Mouse (Mus musculus) hindbrain, embryonic 15.5 days (tissue): ENCODE results near the gene Cldn4. TPM values are rescaled to one million over a fixed set of nuclear protein-coding genes. Genes with fewer than 3 reads are reported as not detected.

Source experiments
- ATAC-seq: fragments of 200-750 bp; cut with Nextera tagmentation; 2 replicates; pipeline ENCODE4 v1.8.0; 2017; ENCODE audit warnings: low read depth, moderate number of reproducible peaks, moderate TSS enrichment; ENCODE audit not compliant: low FRiP score
- H3K27ac ChIP-seq: fragments of 300-500 bp; sonication (generic); replicated peaks from 2 replicates; pipeline ENCODE4 v1.5.1; 2015; ENCODE audit warnings: mild to moderate bottlenecking, inconsistent platforms
- H3K27me3 ChIP-seq: fragments of 300-500 bp; sonication (generic); 2 replicates; pipeline ENCODE4 v1.6.1; 2015; ENCODE audit warnings: control low read depth, inconsistent platforms
- H3K36me3 ChIP-seq: fragments of 300-500 bp; sonication (generic); 2 replicates; pipeline ENCODE4 v1.6.1; 2015; ENCODE audit warnings: control low read depth, inconsistent platforms
- H3K4me1 ChIP-seq: fragments of 300-500 bp; sonication (generic); replicated peaks from 2 replicates; pipeline ENCODE4 v1.6.1; 2015; ENCODE audit warnings: control low read depth, inconsistent platforms
- H3K4me2 ChIP-seq: fragments of 300-500 bp; sonication (generic); 2 replicates; pipeline ENCODE4 v1.6.1; 2015; ENCODE audit warnings: moderate library complexity, mild to moderate bottlenecking, inconsistent platforms
- H3K4me3 ChIP-seq: fragments of 300-500 bp; sonication (generic); 2 replicates; pipeline ENCODE4 v1.5.1; 2015; ENCODE audit warnings: mild to moderate bottlenecking, inconsistent platforms
- H3K9ac ChIP-seq: fragments of 300-500 bp; sonication (generic); 2 replicates; pipeline ENCODE4 v1.6.1; 2015; ENCODE audit warnings: inconsistent platforms
- H3K9me3 ChIP-seq: fragments of 300-500 bp; sonication (generic); 2 replicates; pipeline ENCODE4 v1.6.1; 2016; ENCODE audit warnings: control low read depth, inconsistent platforms
- WGBS: fragments of 180-500 bp; shearing (Covaris S2); methylation state at CpG from one replicate; pipeline ENCODE4 v1.1.7; 2015; 5-methylcytosine and 5-hydroxymethylcytosine counted together
- polyA plus RNA-seq: library from polyadenylated mRNA; unstranded; fragments of >200 nt; fragmentation: Nextera tagmentation; extraction: Ambion mirVana; gene quantifications from 2 replicates; pipeline ENCODE4 v1.2.1, GENCODE M21; 2015

Cldn4 gene
- polyA plus RNA-seq, result 0.10 TPM in 1 of 2 replicates, not detected in the other

DNA sequence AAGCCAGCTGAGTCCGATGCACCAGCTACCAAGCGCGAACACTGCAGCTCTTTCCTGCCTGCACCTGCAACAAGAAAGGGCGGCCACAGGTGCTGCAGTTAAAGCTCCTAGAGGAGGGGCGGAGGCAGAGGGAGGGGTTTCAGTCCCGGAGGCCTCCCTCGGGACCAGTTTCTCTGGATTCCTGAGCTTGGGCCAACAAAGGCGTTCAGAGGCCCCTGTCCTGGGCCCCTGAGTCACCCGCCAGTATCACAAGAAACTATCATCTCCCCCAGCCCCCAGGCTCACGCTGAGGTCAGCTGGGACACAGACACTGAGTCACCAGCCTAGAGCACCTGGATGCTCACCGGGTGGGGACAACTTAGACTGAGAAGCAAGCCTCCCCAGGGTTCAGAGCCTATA lies at the start of gene Cldn4:
TSS of gene Cldn4 (minus strand) at position 78 of the 399 bp plus-strand sequence.
- H3K4me3 ChIP-seq, result no peak within 1 kb of the TSS
- 0 out of 2 replicates have a peak, but pooled peaks cover 2% of the 10 kb centered on the region for H3K4me1 ChIP-seq
- 13% methylated on average over 11 of the region's 11 CpGs for WGBS
- no peak within 1 kb of the TSS for H3K27ac ChIP-seq
- ATAC-seq, result no peak
- H3K4me2 ChIP-seq, result peak within 1 kb of the TSS; percentile 1; the same call in 1 of the 2 replicates
- H3K36me3 ChIP-seq, result no peaks in the 10 kb centered on the region
- H3K9ac ChIP-seq, result no peak within 1 kb of the TSS
- no peaks in the 10 kb centered on the region for H3K9me3 ChIP-seq
- peaks cover 21% of the 10 kb centered on the region for H3K27me3 ChIP-seq

- H3K4me3 ChIP-seq, result no peak overlapping the region
- H3K27me3 ChIP-seq, result peaks cover 16% of the 10 kb centered on the region
- H3K4me1 ChIP-seq, result no peaks in the 10 kb centered on the region
- 90% methylated on average over 5 of the region's 5 CpGs for WGBS
- no peak overlapping the region for H3K9ac ChIP-seq
- ATAC-seq, result no peak
- no peak overlapping the region for H3K4me2 ChIP-seq
- H3K9me3 ChIP-seq, result no peaks in the 10 kb centered on the region
- H3K27ac ChIP-seq, result no peak overlapping the region
- H3K36me3 ChIP-seq, result no peaks in the 10 kb centered on the region
Observed at GRCm38 (mm10) chr5:134992566-134992965, 45.8 kb upstream of the Cldn4 start.

GRCm38 (mm10) chr5:134989741-134990140 lies 43.0 kb upstream of the Cldn4 start:
- Histone ChIP-seq H3K9me3 (no peaks in the 10 kb centered on the region), H3K9ac (no peak overlapping the region), H3K4me2 (no peak overlapping the region), H3K36me3 (no peaks in the 10 kb centered on the region), H3K4me1 (peaks cover 16% of the 10 kb centered on the region), H3K27ac (no peak overlapping the region), H3K4me3 (no peak overlapping the region), H3K27me3 (peaks cover 44% of the 10 kb centered on the region)
- no peak for ATAC-seq
- WGBS, result 74% methylated on average over 6 of the region's 6 CpGs

DNA sequence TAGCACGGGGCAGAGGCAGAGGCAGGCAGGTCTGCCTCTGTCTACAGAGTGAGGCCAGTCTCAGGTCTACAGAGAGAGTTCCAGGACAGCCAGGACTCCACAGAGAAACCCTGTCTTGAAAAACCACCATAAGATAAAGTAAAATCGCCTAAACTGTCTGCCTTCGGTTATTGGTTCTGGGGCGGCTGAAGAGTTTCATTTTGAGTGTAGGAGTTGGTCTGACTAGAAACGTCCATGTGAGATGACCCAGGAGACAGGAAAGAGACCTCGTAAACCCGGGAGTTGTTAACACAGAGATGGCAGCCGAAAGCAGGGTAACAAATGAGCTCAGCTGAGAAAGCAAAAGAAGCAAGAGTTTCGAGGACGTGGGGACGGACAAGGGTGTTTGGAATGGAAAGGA lies 42.4 kb upstream of the Cldn4 start:
- no peak for ATAC-seq
- Histone ChIP-seq H3K36me3 (no peaks in the 10 kb centered on the region), H3K4me3 (no peak overlapping the region), H3K4me2 (no peak overlapping the region), H3K4me1 (peaks cover 16% of the 10 kb centered on the region), H3K9ac (no peak overlapping the region), H3K27me3 (peaks cover 49% of the 10 kb centered on the region), H3K9me3 (no peaks in the 10 kb centered on the region), H3K27ac (no peak overlapping the region)
- 79% methylated on average over 11 of the region's 11 CpGs for WGBS

GRCm38 (mm10) chr5:134986298-134987268 lies 39.8 kb upstream of the Cldn4 start:
- Histone ChIP-seq H3K4me3 (peak overlapping the region; percentile 28), H3K27ac (no peak overlapping the region), H3K9ac (no peak overlapping the region), H3K4me2 (peak overlapping the region; percentile 45), H3K27me3 (peaks cover 49% of the 10 kb centered on the region), H3K4me1 (peaks cover 16% of the 10 kb centered on the region), H3K36me3 (no peaks in the 10 kb centered on the region), H3K9me3 (no peaks in the 10 kb centered on the region)
- WGBS, result 2% methylated on average over 79 of the region's 79 CpGs
- ATAC-seq, result peak; percentile 8; the same call in 1 of the 2 replicates

DNA sequence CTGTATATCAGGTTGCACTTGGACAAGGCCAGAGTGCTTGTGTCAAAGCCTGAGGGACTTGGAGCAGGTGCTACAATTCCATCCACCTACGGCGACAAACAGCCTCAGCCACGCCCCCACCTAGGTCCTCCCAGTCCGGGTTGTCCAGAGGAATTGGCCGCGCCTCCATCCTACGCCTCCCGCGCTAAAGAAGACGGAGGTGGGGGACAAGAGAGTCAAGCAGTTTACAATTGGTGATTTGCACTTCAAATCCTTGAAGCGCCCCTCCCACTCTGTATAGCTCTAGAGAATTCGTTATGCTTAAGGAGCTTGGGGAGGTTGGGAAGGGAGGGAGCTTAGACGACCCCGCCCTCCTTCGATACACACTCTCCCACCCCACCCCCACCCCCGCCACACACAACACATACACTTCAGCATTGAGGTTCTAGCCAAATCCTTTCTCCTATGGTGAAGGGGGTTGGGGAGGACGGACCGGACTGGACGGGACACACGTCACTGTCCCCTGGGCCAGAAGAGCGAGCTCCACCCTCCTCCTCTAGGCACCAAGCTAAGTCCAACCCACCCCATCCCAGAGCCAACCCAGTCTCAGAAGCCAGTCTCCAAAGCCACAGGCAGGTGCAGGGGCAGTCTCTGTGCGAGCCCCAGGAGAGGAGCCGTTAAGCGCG lies 39.0 kb upstream of the Cldn4 start, which contains the start of gene Cldn3:
TSS of gene Cldn3 (plus strand) at position 582 of the 665 bp plus-strand sequence.
- Histone ChIP-seq H3K9me3 (no peaks in the 10 kb centered on the region), H3K4me1 (peaks cover 16% of the 10 kb centered on the region), H3K27me3 (peaks cover 49% of the 10 kb centered on the region), H3K4me3 (peak within 1 kb of the TSS; percentile 28), H3K4me2 (peak within 1 kb of the TSS; percentile 45), H3K36me3 (no peaks in the 10 kb centered on the region), H3K27ac (no peak within 1 kb of the TSS), H3K9ac (no peak within 1 kb of the TSS)
- WGBS, result 1% methylated on average over 25 of the region's 25 CpGs
- ATAC-seq, result peak; percentile 67

DNA sequence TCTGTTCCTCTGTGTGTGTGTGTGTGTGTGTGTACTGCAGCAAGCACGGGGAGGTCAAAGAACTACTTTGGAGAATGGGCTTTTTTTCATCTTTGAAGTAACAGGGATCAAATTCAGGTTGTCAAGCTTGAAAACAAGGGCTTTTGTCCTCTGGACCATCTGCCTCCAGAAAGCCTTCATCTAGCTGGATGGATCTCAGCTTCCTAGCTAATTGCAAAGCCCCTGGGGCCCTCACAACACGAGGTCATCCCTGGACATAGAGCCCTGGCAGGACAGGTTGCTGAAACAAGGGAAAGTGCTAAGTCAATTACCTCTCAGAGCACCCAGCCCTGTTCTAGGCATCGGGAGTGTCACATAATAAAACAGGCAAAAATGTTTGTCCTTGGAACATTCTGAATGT lies 37.0 kb upstream of the Cldn4 start:
- 3% methylated on average over 3 of the region's 3 CpGs for WGBS
- Histone ChIP-seq H3K9me3 (no peaks in the 10 kb centered on the region), H3K9ac (no peak overlapping the region), H3K4me3 (no peak overlapping the region), H3K27ac (no peak overlapping the region), H3K4me2 (no peak overlapping the region), H3K36me3 (no peaks in the 10 kb centered on the region), H3K4me1 (peaks cover 16% of the 10 kb centered on the region), H3K27me3 (peaks cover 43% of the 10 kb centered on the region)
- no peak for ATAC-seq

DNA sequence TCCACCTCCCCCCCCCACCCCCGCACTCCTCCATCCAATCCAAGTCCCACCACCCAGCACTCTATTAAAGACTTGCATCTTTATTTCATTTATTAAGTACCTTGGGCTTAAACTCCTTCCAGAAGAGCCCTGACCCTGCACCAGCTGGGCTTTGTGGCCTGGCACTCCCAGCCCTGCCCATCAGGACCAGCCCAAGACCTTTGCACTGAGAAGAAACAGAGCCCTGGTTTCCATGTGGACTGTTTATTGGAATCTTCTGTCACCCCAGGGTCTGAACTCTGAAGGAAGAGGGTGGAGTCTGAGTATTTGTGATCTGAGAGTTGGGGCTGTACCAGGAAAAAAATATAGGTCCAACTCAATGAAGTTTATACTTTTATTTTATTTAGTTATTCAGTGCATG lies 36.4 kb upstream of the Cldn4 start:
- peaks cover 38% of the 10 kb centered on the region for H3K27me3 ChIP-seq
- no peak overlapping the region for H3K4me3 ChIP-seq
- 90% methylated on average over 1 of the region's 1 CpGs for WGBS
- peaks cover 16% of the 10 kb centered on the region for H3K4me1 ChIP-seq
- H3K27ac ChIP-seq, result no peak overlapping the region
- no peak overlapping the region for H3K4me2 ChIP-seq
- H3K9ac ChIP-seq, result no peak overlapping the region
- H3K9me3 ChIP-seq, result no peaks in the 10 kb centered on the region
- no peaks in the 10 kb centered on the region for H3K36me3 ChIP-seq
- no peak for ATAC-seq

DNA sequence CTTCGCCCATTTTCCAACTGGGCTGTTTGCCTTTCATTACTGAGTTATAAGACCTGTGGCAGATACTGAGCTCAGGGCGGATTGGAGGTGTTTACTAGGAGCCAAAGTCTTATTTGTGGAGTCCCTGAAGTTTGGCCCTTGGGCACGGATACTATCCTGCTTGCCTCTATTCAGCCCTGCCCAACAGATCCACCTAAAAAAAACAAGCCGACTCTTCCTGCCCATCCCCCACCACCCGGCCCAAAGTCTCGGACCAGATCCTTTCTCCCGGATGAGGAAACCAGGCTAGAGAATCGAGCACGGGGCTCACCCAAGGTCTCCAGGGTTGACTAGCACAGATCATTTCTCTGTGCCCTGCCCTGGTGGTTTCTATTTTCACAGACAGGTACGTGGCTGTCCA lies 34.4 kb upstream of the Cldn4 start:
- Histone ChIP-seq H3K4me2 (no peak overlapping the region), H3K36me3 (no peaks in the 10 kb centered on the region), H3K9me3 (no peaks in the 10 kb centered on the region), H3K27ac (no peak overlapping the region), H3K4me1 (peaks cover 7% of the 10 kb centered on the region), H3K9ac (no peak overlapping the region), H3K27me3 (peaks cover 19% of the 10 kb centered on the region), H3K4me3 (no peak overlapping the region)
- ATAC-seq, result no peak
- 73% methylated on average over 10 of the region's 10 CpGs for WGBS

GRCm38 (mm10) chr5:134977837-134978236 lies 31.1 kb upstream of the Cldn4 start:
- H3K27ac ChIP-seq, result no peak overlapping the region
- H3K4me2 ChIP-seq, result no peak overlapping the region
- no peak overlapping the region for H3K9ac ChIP-seq
- H3K4me1 ChIP-seq, result no peaks in the 10 kb centered on the region
- H3K27me3 ChIP-seq, result no peaks in the 10 kb centered on the region
- no peak for ATAC-seq
- WGBS, result 92% methylated on average over 4 of the region's 4 CpGs
- no peaks in the 10 kb centered on the region for H3K36me3 ChIP-seq
- H3K4me3 ChIP-seq, result no peak overlapping the region
- no peaks in the 10 kb centered on the region for H3K9me3 ChIP-seq

DNA sequence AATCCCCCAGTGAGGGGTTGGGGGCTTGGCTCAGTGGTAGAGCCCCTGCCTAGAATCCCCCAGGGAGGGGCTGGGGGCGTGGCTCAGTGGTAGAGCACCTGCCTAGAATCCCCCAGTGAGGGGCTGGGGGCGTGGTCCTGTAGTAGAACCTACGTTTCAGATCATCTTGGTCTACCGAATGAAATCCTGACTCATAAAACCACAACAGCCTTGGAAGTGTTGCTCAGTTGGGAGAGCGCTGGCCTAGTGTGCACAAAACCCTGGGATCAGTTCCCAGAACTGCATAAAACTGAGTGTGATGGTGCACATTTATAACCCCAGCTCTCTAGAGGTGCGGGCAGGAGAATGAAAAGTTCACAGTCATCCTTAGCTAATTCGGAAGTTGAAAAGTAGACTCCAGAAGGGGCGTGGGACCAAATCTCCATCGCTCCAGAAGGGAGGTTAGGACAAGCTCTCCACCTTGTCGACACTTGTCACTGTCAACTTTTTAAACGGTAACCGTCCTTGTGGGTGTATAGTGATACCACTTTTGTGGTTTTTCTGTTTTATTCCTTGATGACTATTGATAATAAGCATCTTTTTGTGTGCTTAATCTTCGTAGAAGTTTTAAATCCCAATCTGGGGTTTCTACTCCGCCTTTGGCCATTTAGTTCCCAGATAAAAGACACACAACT lies 30.0 kb upstream of the Cldn4 start:
- Histone ChIP-seq H3K4me3 (no peak overlapping the region), H3K27ac (no peak overlapping the region), H3K4me1 (no peaks in the 10 kb centered on the region), H3K9me3 (no peaks in the 10 kb centered on the region), H3K36me3 (no peaks in the 10 kb centered on the region), H3K27me3 (no peaks in the 10 kb centered on the region), H3K4me2 (no peak overlapping the region), H3K9ac (no peak overlapping the region)
- ATAC-seq, result no peak
- WGBS, result 85% methylated on average over 14 of the region's 14 CpGs

- H3K27ac ChIP-seq, result no peak overlapping the region
- 91% methylated on average over 2 of the region's 2 CpGs for WGBS
- no peak overlapping the region for H3K4me2 ChIP-seq
- no peaks in the 10 kb centered on the region for H3K4me1 ChIP-seq
- H3K36me3 ChIP-seq, result no peaks in the 10 kb centered on the region
- no peak for ATAC-seq
- no peaks in the 10 kb centered on the region for H3K9me3 ChIP-seq
- H3K9ac ChIP-seq, result no peak overlapping the region
- H3K4me3 ChIP-seq, result no peak overlapping the region
- H3K27me3 ChIP-seq, result no peaks in the 10 kb centered on the region
Observed at GRCm38 (mm10) chr5:134976164-134976563, 29.4 kb upstream of the Cldn4 start.
